Mouse (Mus musculus) left cerebral cortex, adult 9 months (tissue): Measurements from ENCODE around the gene Lig3.
A peak's percentile ranks its signal among the peaks of the same experiment; 100 is the strongest.
"Not testable (repeated sequence)": the region's sequence is repeated elsewhere in the genome, so short reads cannot be mapped to it uniquely, and the experiment has no call there.

ENCODE experiments used
- DNase-seq, 2 experiments: peaks; one replicate each; pipeline ENCODE4 v3.0.0; 2022; ENCODE audit warnings: low spot score in 2 of 2

The Lig3 gene

DNA sequence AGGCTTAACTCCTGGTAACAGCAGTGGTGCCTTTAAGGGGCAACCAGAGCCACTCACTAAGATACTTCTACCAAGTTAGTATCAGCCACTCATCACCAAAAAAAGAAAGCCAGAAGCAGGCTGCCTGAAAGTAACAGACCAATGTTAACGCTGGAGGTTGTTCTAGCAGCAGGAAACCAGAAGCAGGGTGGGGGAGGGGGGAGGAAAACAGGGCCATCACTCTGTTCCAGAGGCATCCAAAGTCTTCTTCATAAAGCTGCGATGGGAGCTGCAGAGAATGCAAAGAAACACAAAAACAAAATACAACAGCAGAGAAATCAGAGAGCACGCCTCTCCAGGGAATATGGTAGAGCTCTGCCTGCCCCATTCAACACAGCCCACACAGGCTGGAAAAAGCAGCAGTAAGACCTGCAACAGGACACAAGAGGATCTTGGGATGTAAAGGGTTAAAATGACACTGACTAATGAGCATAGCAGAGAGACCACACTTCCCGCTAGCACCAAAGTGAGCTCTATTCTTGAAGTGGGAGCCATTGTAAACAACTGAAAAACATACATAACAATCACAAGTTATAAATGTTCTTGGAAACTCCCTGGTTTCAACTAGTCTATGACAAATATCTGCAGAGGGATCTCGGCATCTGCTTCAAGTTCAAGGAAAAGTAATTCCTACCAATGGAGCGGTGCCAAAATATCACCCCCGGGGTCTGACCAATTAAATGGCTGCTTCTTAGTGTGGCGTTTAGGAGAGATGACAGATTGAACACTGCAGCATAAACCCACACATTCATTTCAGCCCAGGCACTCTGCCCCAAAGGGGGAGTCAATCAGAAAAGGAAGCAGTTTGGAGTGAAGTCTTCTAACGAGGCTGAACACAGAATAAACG lies 50.3 kb downstream of the Lig3 start:
- DNase-seq = no peak

DNA sequence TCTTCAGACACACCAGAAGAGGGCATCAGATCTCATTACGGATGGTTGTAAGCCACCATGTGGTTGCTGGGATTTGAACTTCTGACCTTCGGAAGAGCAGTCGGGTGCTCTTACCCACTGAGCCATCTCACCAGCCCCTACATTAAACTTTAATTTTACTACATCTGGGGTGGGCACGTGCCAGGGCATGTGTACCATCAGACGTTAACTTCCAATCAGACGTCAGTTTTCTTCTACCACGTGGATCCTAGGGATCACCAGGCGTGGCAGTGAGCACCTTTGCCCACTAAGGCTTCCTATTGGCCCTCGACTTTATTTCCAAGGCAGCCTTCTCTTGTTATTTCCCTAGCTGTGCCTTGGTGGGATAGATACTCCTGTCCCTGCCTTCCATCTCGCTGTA lies 51.5 kb downstream of the Lig3 start:
- DNase-seq = not testable (repeated sequence)

DNA sequence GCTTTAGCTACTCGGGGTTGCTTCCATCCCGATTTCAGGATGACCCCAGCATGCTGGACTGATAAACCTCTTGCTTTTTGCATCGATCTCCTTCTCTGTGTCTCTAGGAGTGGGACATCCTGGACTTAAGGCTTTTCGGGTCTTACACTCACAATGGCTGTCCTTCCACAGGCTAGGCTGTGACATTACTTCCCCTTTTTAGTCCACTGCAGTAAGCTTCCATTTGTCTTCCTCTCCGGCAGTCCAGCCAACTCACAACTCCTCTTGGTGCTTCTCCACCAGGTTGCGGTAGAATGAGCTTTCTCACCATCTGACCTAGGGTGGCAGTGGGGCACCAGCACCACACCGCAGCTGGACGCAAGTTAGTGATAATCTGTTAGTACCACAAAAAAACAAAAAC lies 53.0 kb downstream of the Lig3 start:
- DNase-seq = no peak

DNA sequence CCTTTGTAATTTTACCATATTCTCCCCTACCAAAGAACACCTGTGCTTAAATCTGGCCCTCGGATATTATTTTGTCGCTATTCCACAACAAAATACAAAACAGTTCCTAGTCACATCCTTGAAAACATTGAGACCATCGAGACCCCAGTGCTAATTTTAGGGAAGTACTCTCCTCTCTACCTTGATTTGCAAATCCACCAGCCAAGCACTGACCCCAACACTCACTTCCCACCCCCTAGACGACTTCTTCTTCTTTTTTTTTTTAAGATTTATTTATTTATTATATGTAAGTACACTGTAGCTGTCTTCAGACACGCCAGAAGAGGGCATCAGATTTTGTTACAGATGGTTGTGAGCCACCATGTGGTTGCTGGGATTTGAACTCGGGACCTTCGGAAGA lies 53.5 kb downstream of the Lig3 start:
- not testable (repeated sequence) for DNase-seq

DNA sequence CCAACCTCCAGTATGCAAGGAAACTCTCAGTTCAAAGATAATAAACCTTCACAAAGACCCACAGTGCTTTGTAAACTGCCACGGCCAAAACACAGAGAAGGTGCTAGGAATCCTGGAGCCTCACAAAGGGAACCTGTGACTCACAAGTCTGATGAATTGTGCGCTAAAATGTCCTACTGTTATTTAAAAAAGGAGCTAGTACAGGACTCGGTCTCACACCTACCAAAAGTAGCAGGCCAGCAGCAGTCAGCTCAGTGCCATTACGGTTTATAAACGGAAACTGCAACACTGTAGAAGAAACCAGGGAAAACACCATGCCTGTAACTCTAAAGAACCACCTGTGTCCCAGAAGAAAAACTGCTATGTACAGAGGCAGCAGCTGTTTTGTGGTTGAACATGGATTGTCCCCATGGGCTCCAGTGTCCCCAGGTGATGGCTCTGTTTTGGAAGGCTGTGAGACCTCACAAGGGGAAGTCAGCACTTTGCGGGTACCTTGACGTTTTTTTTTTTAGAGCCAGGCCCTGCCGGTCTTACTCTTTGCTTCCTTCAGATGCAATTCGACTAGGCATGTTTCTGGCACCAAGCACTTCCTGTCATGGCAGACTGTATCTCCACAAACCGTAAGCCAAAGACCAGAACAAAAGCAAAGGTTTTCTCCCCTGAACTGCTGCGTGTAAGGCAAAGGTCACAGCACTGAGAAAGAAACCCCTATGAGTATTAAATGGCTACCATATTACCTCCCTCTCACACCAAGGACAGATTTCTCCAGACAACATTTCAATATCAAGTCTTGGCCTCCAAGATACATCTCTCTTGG lies 54.9 kb downstream of the Lig3 start:
- DNase-seq = no peak

DNA sequence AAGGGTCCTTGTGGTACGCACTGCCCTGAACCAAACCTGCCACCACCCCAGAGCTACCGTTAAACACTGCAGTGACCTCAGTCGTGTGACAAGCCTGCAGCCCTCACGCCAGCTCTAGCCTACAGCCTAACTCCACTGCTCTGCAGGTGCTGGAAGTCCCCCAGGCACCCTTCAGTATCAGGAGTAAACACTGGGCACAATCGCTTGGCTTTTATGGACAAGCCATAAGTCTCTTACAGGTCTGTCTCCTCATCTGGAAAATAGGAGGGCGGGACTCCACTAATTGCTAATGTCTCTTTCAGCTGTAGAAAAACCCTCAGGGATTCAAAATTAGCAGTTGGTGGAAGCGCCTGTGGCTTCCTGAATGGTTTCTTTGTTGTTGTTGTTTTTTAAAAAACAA lies 56.3 kb downstream of the Lig3 start:
- DNase-seq = no peak

DNA sequence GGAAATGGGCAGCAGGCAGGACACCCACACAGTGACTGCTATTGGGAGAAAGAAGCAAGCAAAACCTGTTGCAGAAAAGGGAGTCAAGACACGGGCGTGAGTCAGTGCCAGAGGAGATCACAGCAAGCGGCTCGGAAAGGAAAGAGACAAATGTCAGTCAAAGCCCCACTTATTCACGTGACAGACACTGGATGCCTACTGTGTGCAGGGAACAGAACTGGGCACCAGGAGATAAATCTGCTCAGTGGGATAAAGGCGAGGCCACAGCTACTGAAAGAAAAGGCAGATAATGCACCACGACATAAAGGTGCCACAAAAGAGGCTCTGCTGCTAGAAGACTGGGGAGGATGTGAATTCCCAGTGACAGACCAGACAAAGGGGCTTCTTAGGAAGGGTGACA lies 56.9 kb downstream of the Lig3 start:
- DNase-seq = no peak

DNA sequence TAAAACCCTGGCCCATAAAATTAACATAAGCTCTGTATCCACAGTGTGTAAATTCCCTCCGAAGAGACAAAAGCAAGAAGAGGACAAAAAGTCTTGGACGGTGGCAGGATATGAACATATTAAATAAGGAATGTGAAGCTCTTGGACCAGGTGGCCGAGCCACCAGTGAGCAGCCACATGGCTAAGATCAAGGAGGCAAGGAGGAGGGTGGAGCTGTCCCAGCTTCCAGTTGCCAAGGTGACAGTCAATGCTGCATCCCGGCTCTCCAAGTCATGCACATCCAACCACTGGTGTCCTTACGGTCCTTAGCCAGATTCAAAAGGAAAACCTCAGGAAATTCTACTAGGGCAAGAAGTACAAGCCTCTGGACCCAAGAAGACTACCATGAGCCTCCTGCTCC lies 57.6 kb downstream of the Lig3 start:
- DNase-seq = no peak

DNA sequence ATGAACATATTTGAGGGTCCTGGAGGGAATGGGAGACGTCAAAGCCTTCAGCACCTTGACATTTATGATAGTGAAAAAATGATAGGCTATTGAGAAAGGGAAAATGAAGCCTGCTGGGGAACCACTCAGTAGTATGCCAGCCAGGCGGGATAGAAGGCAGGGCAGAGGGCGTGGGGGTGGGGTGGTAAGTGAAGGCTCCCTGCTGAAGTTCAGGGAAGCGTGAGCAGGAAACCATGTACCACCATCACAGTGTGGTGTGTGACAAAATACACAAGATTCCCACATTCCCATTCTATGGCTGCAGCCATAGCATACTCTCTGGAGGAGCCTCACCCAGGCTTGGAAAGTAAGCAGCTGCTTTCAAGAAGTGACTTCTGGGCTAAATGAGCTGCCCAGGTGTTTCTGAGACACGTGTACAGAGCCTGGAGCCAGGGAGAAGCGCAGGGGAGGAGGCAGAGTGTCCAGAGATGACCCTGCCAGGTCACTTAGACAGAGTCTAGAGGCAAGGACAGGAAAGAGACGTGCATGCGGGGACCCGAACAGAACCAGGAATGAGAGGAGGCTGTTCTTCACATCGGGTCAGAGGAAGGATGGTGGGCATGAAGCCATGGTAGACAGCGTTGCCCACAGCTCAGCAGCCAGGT lies 64.0 kb downstream of the Lig3 start:
- DNase-seq = no peak

DNA sequence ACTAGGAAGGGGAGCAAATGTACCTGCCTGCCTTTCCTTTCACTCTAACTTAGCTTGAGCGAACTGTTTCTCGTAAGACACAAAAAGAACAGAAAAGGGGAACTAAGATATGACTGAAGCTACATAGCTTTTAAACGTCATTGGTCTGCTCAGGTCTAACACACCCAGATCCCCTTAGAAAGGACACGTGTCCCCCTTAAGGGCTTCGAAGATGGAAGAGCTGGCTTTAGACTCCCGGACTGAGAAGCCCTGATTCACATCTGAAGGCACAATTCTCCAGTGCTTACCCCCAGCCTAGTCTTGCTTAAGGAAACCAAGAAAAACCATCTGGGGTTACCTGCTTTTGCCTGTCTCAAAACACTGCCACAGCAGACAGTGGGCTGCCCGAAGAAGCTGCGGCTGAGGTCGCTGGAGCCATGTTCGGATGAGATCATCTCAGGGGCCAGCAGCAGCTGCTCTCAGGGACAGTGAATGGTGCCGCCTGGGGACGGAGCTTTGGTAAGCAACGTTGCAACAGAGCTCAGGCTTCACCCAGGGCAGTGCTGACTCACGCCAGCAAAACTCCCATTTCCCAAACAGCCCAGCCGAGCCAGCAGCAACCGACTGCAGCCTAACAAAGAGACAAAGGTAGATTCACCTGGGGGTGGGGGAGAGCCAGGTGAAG lies 64.6 kb downstream of the Lig3 start:
- peak in 1 of 2 experiments; percentile 67 for DNase-seq

DNA sequence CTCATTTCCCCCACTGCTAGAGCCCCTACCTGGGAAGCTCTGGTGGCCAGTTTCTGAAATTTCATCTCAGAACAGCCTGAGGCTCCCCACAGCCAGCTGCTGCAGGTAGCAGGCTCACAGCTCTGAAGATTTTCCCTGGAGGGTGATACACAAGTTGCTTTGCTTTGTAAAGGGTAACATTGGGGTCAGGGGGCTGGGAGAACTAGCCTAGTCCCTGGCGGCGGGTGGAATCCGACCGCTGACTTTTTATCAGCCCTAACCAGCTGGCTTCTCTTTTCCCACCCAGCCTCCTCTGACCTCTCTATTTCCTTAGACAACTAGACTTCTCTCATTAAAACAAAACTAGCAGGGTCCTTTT lies 65.2 kb downstream of the Lig3 start:
- DNase-seq = no peak

DNA sequence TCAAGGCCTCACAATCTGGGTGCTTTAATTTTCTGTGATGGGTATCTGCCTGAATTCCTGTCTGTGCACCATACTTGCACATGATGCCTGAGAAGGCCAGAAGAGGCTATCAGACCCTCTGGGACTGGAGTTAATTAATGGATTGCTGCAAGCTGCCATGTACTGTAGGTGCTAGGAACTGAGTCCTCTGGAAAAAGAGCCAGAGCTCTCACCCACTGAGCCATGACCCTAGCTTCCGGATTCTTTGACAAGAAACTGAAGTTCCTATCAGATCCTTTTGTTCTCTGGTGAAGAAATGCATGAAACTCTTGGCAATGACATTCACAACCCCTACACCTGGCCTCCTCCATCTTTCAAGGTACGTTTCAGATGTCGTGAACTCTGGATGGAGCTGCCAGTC lies 66.0 kb downstream of the Lig3 start:
- no peak for DNase-seq

DNA sequence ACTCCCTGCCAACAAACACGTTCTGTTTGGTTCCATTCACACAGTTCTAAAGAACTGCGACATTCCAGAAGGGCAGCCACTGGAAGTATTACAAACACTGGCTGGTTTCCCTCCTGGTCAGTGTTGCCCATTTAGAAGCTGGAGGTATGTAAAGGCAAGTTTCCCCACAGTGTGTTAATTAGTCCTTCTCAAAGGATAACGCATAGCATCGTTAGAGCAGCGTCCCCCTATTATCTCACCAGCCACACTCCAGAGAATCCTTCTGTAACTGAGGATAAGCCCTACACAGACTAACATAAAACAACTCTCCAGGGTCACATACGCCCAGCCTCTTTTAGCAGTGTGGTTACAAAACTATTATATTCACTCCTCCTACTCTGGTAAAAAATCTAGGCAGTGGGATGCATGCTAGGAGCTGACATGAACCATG lies 66.7 kb downstream of the Lig3 start:
- no peak for DNase-seq

DNA sequence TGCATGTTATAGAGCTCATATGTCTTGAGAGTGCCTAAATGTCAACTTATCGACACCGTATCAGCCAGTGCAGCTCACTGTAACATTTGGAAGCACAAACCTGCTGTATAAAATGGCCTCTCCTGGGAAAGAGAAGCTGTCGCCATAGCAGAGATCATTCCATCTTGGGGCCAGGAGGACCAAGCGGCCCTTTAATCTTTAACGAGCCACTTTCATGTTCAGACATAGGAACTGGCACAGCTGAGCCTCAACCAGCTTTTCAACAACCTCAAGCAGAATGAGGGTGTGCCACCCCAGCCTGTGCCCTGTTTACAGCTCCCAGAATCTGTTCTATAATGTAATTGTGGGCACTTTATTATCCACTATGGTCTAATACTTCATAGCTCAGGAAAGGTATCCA lies 69.4 kb downstream of the Lig3 start:
- no peak for DNase-seq

DNA sequence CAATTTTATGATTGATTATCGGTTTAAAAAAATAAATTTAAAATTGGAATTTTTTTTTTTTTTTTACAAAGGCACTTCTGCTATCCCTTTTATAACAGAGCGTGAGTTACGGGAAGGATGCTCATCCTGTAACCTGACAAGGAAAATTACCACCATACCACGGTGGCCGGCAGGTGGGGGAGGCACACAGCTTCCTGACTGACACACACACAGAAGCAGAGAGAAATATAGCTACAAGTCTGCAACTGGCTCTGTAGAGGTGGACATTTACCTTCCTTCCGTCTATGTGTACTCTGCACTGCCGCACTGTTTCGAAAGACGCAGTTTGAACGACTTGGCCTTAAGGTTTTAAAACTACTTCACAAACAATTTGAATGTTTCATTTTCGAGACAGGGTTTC lies 71.2 kb downstream of the Lig3 start:
- DNase-seq = no peak

DNA sequence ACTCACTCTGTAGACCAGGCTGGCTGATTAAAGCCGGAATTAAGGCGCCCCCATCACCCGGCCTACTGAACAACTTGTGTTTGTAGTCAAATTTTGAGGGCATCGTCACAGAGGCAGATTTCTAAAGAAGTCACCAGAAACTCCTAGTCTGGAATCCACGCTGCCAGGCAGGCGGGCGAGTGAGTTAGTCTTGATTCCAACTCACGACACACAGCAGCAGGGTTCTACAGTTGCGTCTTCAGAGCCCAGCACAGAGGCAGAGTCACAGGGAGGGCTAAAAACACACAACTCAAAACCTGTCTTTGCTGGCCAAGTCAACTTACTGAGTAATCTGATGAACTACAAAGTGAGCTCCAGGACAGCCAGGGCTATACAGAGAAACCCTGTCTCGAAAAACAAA lies 71.6 kb downstream of the Lig3 start:
- DNase-seq = no peak

DNA sequence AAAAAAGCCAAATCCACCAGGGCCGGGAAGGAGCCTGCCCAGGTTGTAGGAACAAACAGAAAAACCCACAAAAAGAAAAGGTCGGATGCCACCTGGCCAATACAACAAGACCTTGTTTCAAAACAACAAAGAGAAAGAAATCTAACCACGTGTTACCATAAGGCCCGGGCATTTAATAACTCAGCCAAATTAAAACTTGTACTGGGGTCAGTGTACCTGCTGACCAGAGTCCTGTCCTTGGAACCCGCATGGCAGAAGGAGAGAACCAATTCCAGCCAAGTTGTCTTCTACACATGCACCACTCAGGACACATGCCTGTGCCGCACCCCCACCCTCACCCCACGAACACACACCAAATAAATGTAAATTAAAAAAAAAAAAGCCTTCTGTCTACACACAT lies 72.0 kb downstream of the Lig3 start:
- no peak for DNase-seq
